Mouse (Mus musculus) testis, adult 2 months (tissue): ENCODE results near the gene Fmnl1. TPM values are rescaled to one million over a fixed set of nuclear protein-coding genes. Genes with fewer than 3 reads are reported as not detected.

Experiments used
- H3K27ac ChIP-seq: fragments of 200-500 bp; 2 replicates; pipeline ENCODE4 v1.5.1; 2012; ENCODE audit warnings: low read depth, low read length; ENCODE audit not compliant: control insufficient read depth, insufficient read depth
- H3K27me3 ChIP-seq: fragments of 200-500 bp; 2 replicates; pipeline ENCODE4 v1.6.1; 2012; ENCODE audit warnings: mild to moderate bottlenecking, low read length, moderate library complexity; ENCODE audit not compliant: control insufficient read depth, insufficient read depth
- H3K36me3 ChIP-seq: fragments of 200-500 bp; 2 replicates; pipeline ENCODE4 v1.6.1; 2012; ENCODE audit warnings: mild to moderate bottlenecking, low read length; ENCODE audit not compliant: control insufficient read depth, insufficient read depth
- H3K4me1 ChIP-seq: fragments of 200-500 bp; 2 replicates; pipeline ENCODE4 v1.6.1; 2012; ENCODE audit warnings: low read length; ENCODE audit not compliant: control insufficient read depth, insufficient read depth
- H3K4me3 ChIP-seq: fragments of 200-500 bp; 2 replicates; pipeline ENCODE4 v1.5.1; 2012; ENCODE audit warnings: low read depth, mild to moderate bottlenecking, low read length, moderate library complexity, mixed read lengths; ENCODE audit not compliant: control insufficient read depth
- CTCF ChIP-seq: fragments of 200-500 bp; IDR thresholded peaks from 2 replicates; pipeline ENCODE4 v1.5.1; 2012; ENCODE audit warnings: low read depth, mild to moderate bottlenecking, inconsistent platforms, low read length, moderate library complexity; ENCODE audit not compliant: control insufficient read depth, insufficient read depth, insufficient replicate concordance
- POLR2A ChIP-seq: fragments of 200-500 bp; IDR thresholded peaks from 2 replicates; pipeline ENCODE4 v1.6.1; 2012; ENCODE audit warnings: low read depth, mild to moderate bottlenecking, inconsistent platforms, low read length, moderate library complexity; ENCODE audit not compliant: control insufficient read depth
- polyA plus RNA-seq: library from polyadenylated mRNA; depleted of rRNA; stranded (reverse); fragments of >200 nt; gene quantifications from 2 replicates; pipeline ENCODE4 v1.2.3, GENCODE M21; 2012

Fmnl1 gene
- polyA plus RNA-seq, 1 experiment, result 21.6 TPM

DNA sequence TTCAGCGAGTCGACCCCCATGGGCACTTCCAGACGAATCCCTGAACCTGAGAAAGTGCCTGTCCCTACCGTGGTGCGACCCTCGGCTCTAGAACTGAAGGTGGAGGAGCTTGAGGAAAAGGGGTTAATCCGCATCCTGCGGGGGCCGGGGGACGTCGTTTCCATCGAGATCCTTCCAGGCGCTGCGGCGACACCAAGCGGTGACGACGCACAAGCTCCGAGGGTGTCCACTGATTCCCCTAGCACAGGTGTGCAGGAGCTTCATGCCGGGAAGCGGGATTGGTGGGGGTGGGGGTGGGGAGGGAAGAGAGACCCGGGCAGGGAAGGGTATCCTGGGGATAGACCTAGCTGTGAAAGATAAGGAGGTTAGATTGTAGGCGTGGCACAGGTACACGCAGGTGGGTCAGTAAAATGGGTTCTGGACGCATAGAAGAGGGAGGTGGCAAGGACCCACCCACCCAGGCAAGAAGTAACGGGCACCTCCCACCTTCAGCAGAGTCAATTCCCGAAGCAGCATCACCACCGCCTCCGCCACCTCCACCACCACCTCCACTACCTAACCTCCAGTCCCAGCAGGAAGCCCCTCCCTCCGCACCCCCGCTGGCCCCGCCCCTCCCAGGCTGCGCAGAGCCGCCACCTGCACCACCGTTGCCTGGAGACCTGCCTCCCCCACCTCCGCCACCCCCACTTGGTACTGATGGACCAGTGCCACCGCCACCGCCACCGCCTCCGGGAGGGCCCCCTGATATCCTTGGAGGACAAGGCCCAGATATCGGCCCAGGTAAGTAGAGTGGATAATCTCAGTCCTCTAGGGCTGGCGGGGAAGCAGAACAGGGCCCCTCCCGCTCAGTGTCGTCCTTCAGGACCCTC lies 22.3 kb downstream of the Fmnl1 start:
- Histone ChIP-seq H3K27ac (no peak overlapping the region), H3K36me3 (no peaks in the 10 kb centered on the region), H3K27me3 (no peaks in the 10 kb centered on the region), H3K4me1 (peaks cover 10% of the 10 kb centered on the region), H3K4me3 (peak overlapping the region; percentile 60)
- TF ChIP-seq CTCF (no peak), POLR2A (no peak)

DNA sequence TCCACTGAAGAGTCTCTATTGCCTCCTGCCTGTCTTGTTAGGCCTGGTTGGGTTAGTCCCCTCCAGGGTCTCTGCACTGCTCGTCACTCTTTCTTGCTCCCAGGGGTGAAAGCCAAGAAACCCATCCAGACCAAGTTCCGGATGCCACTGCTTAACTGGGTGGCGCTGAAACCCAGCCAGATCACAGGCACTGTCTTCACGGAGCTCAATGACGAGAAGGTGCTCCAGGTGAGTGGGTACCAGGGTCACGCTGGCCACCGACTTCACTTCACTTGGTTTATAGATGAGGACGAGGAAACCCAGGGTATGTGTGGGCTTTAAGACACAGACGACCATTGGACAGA lies 22.9 kb downstream of the Fmnl1 start:
- H3K36me3 ChIP-seq, result no peaks in the 10 kb centered on the region
- TF ChIP-seq POLR2A, result no peak
- no peak for TF ChIP-seq CTCF
- H3K27me3 ChIP-seq, result no peaks in the 10 kb centered on the region
- no peak overlapping the region for H3K27ac ChIP-seq
- peak overlapping the region; percentile 43 for H3K4me3 ChIP-seq
- H3K4me1 ChIP-seq, result peaks cover 13% of the 10 kb centered on the region

DNA sequence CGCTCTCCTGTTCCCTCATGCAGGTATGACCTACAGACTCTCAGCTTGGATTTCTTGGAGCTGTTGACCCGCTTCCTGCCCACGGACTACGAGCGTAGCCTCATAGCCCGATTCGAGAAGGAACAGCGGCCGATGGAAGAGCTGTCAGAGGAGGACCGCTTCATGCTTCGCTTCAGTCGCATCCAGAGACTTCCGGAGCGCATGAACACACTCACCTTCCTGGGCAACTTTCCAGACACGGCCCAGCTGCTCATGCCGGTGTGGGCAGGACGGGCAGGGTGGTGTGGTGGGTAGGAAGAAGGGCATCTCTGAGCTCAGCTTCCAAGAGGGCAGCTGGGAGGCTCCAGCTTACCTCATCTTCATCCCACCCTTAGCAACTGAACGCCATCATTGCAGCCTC lies 24.3 kb downstream of the Fmnl1 start:
- Histone ChIP-seq H3K27ac (no peak overlapping the region), H3K4me3 (no peak overlapping the region), H3K36me3 (no peaks in the 10 kb centered on the region), H3K4me1 (peaks cover 19% of the 10 kb centered on the region), H3K27me3 (no peaks in the 10 kb centered on the region)
- TF ChIP-seq CTCF (no peak), POLR2A (no peak)

DNA sequence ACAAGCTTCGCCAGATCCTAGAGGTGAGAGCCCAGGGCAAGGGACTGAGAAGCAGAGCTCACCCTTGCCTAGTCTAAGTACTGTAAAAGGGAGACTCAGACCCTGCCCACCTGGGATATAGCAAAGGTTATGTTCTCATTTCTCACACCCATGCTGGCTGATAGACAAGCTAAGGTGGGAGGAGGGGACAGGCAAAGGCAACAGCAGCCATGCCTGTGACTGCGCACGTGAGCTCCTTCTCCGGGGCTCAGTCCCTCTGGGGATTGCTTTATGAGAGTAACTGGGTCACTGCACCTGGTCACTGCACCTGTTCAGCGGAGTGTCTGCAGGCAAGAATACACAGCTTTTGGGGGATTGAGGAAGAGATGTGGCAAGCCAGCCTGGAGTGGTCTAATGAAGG lies 24.7 kb downstream of the Fmnl1 start:
- Histone ChIP-seq H3K36me3 (no peaks in the 10 kb centered on the region), H3K4me1 (peaks cover 19% of the 10 kb centered on the region), H3K27ac (no peak overlapping the region), H3K27me3 (no peaks in the 10 kb centered on the region), H3K4me3 (no peak overlapping the region)
- no peak for TF ChIP-seq POLR2A
- 0 out of 2 replicates have a peak, but pooled peaks have one; percentile 3 for TF ChIP-seq CTCF

DNA sequence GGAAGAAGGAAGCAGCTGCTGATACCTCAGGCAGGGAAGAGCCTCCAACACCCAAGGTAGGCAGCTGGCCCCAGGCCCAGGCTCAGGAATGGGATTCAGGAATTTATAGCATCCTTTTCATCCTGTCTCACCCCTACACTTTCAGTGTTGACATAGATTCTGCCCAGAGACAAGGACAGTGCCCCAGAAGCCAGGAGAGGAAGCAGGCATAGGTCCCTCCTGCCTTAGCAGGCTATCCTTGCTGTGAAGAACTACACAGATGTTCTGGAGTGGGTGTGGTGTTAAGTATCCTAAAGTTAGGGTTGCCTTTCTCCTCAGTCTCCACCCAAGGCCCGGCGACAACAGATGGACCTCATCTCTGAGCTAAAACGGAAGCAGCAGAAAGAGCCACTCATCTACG lies 26.4 kb downstream of the Fmnl1 start:
- no peaks in the 10 kb centered on the region for H3K36me3 ChIP-seq
- no peak overlapping the region for H3K4me3 ChIP-seq
- H3K4me1 ChIP-seq, result peaks cover 15% of the 10 kb centered on the region
- no peaks in the 10 kb centered on the region for H3K27me3 ChIP-seq
- TF ChIP-seq CTCF, result no peak
- no peak for TF ChIP-seq POLR2A
- no peak overlapping the region for H3K27ac ChIP-seq

DNA sequence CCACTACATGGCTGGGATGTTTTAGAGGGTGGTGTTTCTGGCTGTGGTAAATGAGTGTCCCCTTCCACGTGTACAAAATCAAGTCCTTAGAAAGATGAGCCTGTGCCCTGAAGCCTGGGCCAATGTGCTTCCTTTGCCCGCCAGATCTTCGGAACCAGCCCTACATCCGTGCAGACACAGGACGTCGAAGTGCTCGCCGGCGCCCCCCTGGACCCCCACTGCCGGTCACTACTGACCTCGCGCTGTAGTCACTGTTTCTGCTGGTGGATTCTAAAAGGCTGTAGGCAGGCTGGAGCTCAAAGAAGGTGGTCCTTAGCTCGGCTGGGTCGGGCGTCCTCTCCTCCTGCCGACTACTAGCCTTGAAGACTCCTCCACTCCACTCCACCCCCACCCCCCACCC lies 27.4 kb downstream of the Fmnl1 start:
- H3K27me3 ChIP-seq, result no peaks in the 10 kb centered on the region
- no peaks in the 10 kb centered on the region for H3K36me3 ChIP-seq
- H3K27ac ChIP-seq, result no peak overlapping the region
- H3K4me1 ChIP-seq, result peaks cover 11% of the 10 kb centered on the region
- no peak overlapping the region for H3K4me3 ChIP-seq
- no peak for TF ChIP-seq POLR2A
- no peak for TF ChIP-seq CTCF

DNA sequence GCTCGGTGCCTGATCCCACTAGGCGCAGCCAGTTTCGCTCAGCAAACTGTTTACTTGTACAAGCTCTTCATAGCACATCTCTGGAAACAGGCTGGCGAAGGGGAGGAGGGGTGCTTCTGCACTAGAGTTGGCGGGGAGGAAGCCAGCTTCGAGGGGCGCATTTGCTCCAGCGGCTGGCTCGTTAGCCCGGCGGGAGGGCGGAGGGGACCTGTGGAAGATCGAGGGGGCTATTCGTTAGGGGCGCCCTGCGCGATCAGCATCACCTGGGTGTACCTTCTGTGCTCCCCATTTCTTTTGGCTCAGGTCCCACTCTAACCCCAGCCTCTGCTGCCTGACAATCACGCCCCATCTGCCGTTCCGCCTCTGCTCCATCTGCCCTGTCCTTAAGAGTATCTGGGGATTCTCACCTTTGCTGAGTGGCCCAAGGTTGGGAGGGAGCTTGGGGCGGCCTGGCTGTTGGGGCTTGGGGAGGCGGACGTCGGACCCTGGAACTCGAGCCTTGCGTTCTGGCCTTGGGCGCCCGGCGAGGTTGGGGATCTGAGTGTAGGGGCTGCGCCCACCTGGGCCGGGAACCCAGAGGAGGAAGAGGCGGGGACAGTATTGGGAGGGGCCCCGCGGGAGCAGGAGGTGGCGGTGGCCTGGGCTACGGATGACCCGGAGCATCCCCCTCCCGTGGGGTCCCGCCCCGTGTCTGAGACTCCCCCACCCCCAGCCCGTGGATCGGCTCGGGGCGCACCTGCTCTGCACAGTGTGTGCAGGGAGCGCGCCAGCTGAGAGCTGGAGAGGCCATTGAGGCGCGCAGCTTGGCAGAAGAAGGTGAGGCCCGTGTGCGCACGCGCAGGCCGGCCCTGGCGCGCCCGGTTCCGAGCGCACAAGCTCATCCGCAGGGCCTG lies 28.2 kb downstream of the Fmnl1 start:
- Histone ChIP-seq H3K36me3 (no peaks in the 10 kb centered on the region), H3K27me3 (no peaks in the 10 kb centered on the region), H3K27ac (no peak overlapping the region), H3K4me3 (peak overlapping the region; percentile 26; the same call in 1 of the 2 replicates), H3K4me1 (peaks cover 11% of the 10 kb centered on the region)
- TF ChIP-seq POLR2A (no peak), CTCF (no peak)
